Mouse (Mus musculus): Measurements from ENCODE around the gene Hdac5. TPM values are rescaled to one million over a fixed set of nuclear protein-coding genes. Genes with fewer than 3 reads are reported as not detected.
A peak's percentile ranks its signal among the peaks of the same experiment; 100 is the strongest.

The Hdac5 gene
- polyA plus RNA-seq, 1 experiment from 2014 or later: 97.2 TPM

DNA sequence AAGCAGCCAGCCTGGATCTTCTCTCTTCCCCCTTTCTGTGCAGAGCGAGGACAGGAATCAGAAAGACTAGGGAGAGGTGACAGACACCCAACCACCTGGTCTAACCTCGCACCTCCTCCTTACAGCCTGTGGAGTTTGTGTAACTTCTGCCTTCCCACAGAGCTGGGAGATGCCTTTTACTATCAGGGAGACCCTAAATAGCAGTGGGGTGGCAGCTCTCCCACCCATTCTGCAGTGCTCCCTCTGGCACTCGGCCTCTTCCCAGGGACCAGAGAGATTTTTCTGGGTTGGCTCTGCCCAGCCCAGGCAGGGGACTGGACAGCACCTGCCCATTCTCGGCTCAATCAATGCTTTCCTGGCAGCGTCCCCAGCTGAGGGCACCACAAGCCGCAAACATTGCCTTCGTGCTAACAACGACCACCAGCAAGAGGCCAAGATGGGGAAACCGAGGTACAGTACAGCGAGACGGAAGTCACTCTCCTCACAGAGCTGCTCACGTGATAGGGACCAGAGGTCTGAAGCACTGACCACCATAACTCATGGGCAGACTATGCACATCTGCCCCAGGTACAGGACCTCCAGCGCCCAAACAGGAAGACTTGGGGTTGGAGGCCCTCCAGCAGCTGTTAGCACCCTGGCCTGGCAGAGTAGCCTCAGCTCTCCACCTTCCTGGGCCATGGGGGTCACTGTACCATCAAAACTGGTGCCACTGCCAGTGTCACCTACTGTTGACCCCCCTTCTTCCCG is 10.5 kb downstream of the Hdac5 start:
- Histone ChIP-seq H3K27ac (peak overlapping the region; percentile 76), H3K9ac (peak overlapping the region; percentile 49), H3K4me2 (replicated peaks) (peak overlapping the region; percentile 40), H3K36me3 (peaks cover 36% of the 10 kb centered on the region), H3K27me3 (no peaks in the 10 kb centered on the region), H3K4me1 (peaks cover 71% of the 10 kb centered on the region), H3K4me3 (no peak overlapping the region), H3K9me3 (replicated peaks) (no peaks in the 10 kb centered on the region)
- 78% methylated on average over 14 of the region's 14 CpGs for WGBS
- no peak for ATAC-seq (ENCODE audit: low FRiP score)

DNA sequence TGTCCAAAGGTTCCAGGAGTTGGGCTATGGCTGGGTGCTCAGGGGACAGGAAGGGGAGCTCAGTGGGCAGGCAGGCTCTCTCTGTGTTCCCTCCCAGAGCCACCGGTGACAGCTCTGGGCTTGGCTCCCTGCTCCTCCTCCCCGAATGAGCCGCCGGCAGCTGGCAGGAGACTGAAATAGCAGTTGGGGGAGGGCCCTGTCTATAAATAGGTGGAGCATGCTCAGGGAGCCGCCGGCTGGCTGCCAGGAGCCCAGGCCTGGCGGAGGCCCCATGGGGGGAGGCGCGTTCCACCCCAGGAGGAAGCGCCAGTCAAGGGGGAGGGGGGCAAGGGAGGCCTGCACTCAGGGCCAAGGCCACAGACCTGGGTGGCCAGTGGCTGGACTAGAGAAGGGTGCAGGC is 11.2 kb downstream of the Hdac5 start:
- Histone ChIP-seq H3K9ac (peak overlapping the region; percentile 49), H3K36me3 (peaks cover 36% of the 10 kb centered on the region), H3K27me3 (no peaks in the 10 kb centered on the region), H3K4me3 (peak overlapping the region; percentile 16), H3K9me3 (replicated peaks) (no peaks in the 10 kb centered on the region), H3K4me2 (replicated peaks) (peak overlapping the region; percentile 40), H3K4me1 (peaks cover 73% of the 10 kb centered on the region), H3K27ac (peak overlapping the region; percentile 76)
- peak; percentile 79 for ATAC-seq (ENCODE audit: low FRiP score)
- WGBS: under 1% methylated on average over 10 of the region's 10 CpGs

- 78% methylated on average over 7 of the region's 7 CpGs for WGBS
- Histone ChIP-seq H3K4me2 (replicated peaks) (peak overlapping the region; percentile 40), H3K9ac (no peak overlapping the region), H3K36me3 (peaks cover 36% of the 10 kb centered on the region), H3K4me3 (peak overlapping the region; percentile 16), H3K9me3 (replicated peaks) (no peaks in the 10 kb centered on the region), H3K27ac (no peak overlapping the region), H3K4me1 (peaks cover 66% of the 10 kb centered on the region), H3K27me3 (no peaks in the 10 kb centered on the region)
- ATAC-seq (ENCODE audit: low FRiP score): no peak
Observed at GRCm38 (mm10) chr11:102217876-102218430, 12.0 kb downstream of the Hdac5 start.

- Histone ChIP-seq H3K27ac (no peak overlapping the region), H3K4me1 (peaks cover 63% of the 10 kb centered on the region), H3K4me3 (no peak overlapping the region), H3K4me2 (replicated peaks) (no peak overlapping the region; the same call in 1 of the 2 replicates), H3K36me3 (peaks cover 36% of the 10 kb centered on the region), H3K27me3 (no peaks in the 10 kb centered on the region), H3K9ac (no peak overlapping the region), H3K9me3 (replicated peaks) (no peaks in the 10 kb centered on the region)
- 77% methylated on average over 6 of the region's 6 CpGs for WGBS
- no peak for ATAC-seq (ENCODE audit: low FRiP score)
Observed at GRCm38 (mm10) chr11:102217396-102217795, 12.6 kb downstream of the Hdac5 start.

DNA sequence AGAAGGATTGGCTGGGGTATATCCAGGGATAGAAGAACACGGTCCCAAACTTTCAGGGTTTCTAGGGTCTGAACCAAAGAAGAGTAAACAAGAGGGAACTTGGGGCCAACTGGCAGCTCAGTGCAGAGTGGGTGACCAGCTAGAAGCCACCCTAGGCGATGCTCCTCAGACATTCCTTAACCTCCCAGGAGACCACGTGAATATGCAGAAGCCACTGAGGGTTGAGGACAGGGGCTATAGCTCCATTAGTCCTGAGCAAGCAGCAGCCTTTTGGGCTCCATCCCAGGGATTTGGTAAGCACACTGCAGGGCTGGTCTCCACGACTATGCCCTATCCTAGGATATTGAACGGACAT is 13.1 kb downstream of the Hdac5 start:
- H3K4me3 ChIP-seq: no peak overlapping the region
- ATAC-seq (ENCODE audit: low FRiP score): no peak
- WGBS: 63% methylated on average over 5 of the region's 5 CpGs
- H3K27ac ChIP-seq: no peak overlapping the region
- H3K27me3 ChIP-seq: no peaks in the 10 kb centered on the region
- no peaks in the 10 kb centered on the region for H3K9me3 ChIP-seq (replicated peaks)
- H3K9ac ChIP-seq: no peak overlapping the region
- peaks cover 67% of the 10 kb centered on the region for H3K4me1 ChIP-seq
- peaks cover 32% of the 10 kb centered on the region for H3K36me3 ChIP-seq
- H3K4me2 ChIP-seq (replicated peaks): no peak overlapping the region

GRCm38 (mm10) chr11:102216056-102216885 is 13.7 kb downstream of the Hdac5 start:
- Histone ChIP-seq H3K27ac (peak overlapping the region; percentile 5; the same call in 1 of the 2 replicates), H3K9ac (0 out of 2 replicates have a peak overlapping the region, but pooled peaks have one; percentile 1), H3K4me1 (peaks cover 73% of the 10 kb centered on the region), H3K4me3 (no peak overlapping the region), H3K4me2 (replicated peaks) (no peak overlapping the region), H3K9me3 (replicated peaks) (no peaks in the 10 kb centered on the region), H3K36me3 (peaks cover 28% of the 10 kb centered on the region), H3K27me3 (no peaks in the 10 kb centered on the region)
- ATAC-seq (ENCODE audit: low FRiP score): no peak
- WGBS: 50% methylated on average over 12 of the region's 12 CpGs

- Histone ChIP-seq H3K4me1 (peaks cover 73% of the 10 kb centered on the region), H3K36me3 (peaks cover 21% of the 10 kb centered on the region), H3K27ac (no peak overlapping the region), H3K4me3 (no peak overlapping the region), H3K27me3 (no peaks in the 10 kb centered on the region), H3K9me3 (replicated peaks) (no peaks in the 10 kb centered on the region), H3K4me2 (replicated peaks) (no peak overlapping the region), H3K9ac (no peak overlapping the region)
- WGBS: 85% methylated on average over 11 of the region's 11 CpGs
- ATAC-seq (ENCODE audit: low FRiP score): no peak
Observed at GRCm38 (mm10) chr11:102215511-102215910, 14.5 kb downstream of the Hdac5 start.

DNA sequence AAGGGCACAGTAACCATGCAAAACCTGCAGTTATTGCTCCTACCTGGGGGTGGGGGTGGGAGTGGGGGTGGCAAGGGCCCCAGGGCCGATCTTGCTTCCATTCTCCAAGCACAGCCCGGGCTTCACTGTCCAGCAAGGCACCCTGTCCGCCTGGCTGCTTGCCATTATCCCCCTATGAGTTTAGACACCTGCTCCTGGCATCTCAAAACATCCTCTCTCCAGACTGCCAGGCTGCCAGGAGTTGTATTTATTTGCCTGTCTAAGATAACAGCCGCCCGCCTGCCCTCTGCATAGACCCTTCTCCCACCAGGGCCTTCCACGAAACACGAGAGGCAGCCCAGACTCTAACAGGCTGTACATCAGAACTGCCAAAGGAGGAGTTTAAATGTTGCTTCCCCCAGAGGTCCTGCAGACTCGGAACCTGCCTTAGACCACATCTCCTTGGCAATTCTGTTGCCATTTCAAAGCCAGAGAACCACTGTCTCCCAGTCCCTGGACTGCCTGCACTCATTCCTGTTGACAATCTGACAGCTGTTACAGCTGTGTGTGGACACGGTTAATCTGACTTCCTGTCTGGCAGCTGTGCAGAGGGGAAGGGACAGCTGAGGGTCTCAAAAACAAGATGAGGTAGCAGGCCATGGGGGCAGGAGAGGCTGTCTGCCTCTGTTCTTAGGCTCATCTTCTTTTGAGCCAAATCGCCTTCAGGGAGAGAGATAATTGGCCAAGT is 15.4 kb downstream of the Hdac5 start:
- WGBS: 61% methylated on average over 10 of the region's 10 CpGs
- H3K9ac ChIP-seq: 0 out of 2 replicates have a peak overlapping the region, but pooled peaks have one; percentile 23
- H3K27me3 ChIP-seq: no peaks in the 10 kb centered on the region
- peaks cover 14% of the 10 kb centered on the region; the same call in 1 of the 2 replicates for H3K36me3 ChIP-seq
- H3K9me3 ChIP-seq (replicated peaks): no peaks in the 10 kb centered on the region
- peak overlapping the region; percentile 25; the same call in 1 of the 2 replicates for H3K27ac ChIP-seq
- no peak for ATAC-seq (ENCODE audit: low FRiP score)
- no peak overlapping the region for H3K4me3 ChIP-seq
- H3K4me1 ChIP-seq: peaks cover 71% of the 10 kb centered on the region
- H3K4me2 ChIP-seq (replicated peaks): no peak overlapping the region

GRCm38 (mm10) chr11:102211936-102212341 is 18.0 kb downstream of the Hdac5 start:
- no peaks in the 10 kb centered on the region for H3K9me3 ChIP-seq (replicated peaks)
- H3K36me3 ChIP-seq: peaks cover 3% of the 10 kb centered on the region
- no peak overlapping the region for H3K9ac ChIP-seq
- H3K4me1 ChIP-seq: peaks cover 69% of the 10 kb centered on the region
- ATAC-seq (ENCODE audit: low FRiP score): no peak
- no peak overlapping the region for H3K4me2 ChIP-seq (replicated peaks)
- H3K27me3 ChIP-seq: no peaks in the 10 kb centered on the region
- H3K4me3 ChIP-seq: no peak overlapping the region
- no peak overlapping the region for H3K27ac ChIP-seq
- 70% methylated on average over 18 of the region's 18 CpGs for WGBS

DNA sequence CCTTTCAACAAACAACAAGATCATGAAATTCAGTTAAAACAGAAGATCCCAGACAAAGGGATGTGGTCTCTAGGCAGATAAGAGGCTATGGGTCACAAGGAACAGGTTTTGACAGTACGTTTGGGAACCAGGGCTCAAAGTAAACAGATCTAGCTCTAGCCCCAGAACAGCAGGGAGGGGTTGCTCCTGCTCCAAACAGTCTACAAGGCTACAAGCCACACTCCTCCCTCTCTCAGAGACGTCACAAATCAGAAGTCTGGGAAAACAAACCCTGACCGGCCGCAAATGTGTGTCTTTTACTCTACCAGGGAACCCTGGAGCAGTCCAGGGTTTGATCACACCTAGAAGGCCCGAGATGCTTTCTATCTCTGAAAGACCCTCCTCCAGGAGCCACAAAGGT is 19.0 kb downstream of the Hdac5 start:
- Histone ChIP-seq H3K4me1 (peaks cover 65% of the 10 kb centered on the region), H3K9ac (no peak overlapping the region), H3K27me3 (no peaks in the 10 kb centered on the region), H3K27ac (no peak overlapping the region), H3K4me3 (no peak overlapping the region), H3K9me3 (replicated peaks) (no peaks in the 10 kb centered on the region), H3K36me3 (peaks cover 12% of the 10 kb centered on the region), H3K4me2 (replicated peaks) (no peak overlapping the region)
- no peak for ATAC-seq (ENCODE audit: low FRiP score)
- 69% methylated on average over 5 of the region's 5 CpGs for WGBS

DNA sequence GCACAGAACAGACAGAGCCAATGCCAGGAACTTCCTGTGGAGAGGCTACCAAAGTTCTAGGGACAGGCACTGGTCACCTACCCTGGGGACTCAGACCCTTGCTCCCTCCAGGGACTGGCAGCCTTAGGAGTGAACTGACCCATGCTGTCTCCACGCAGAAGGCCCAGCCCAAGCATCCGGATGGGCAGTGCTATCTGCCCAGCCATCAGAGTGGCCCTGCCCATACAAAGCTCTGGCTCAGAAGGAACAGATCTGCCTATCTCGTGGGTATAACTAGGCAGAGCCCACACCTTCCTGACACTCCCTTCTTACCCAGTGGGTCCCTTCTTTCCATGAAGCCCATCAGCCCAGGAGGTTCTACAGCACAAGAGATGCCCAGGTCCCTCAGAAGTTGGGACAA is 19.8 kb downstream of the Hdac5 start:
- Histone ChIP-seq H3K9me3 (replicated peaks) (no peaks in the 10 kb centered on the region), H3K27ac (no peak overlapping the region), H3K9ac (no peak overlapping the region), H3K4me1 (peaks cover 57% of the 10 kb centered on the region), H3K27me3 (no peaks in the 10 kb centered on the region), H3K36me3 (peaks cover 20% of the 10 kb centered on the region), H3K4me2 (replicated peaks) (no peak overlapping the region), H3K4me3 (no peak overlapping the region)
- WGBS: 80% methylated on average over 3 of the region's 3 CpGs
- ATAC-seq (ENCODE audit: low FRiP score): no peak

DNA sequence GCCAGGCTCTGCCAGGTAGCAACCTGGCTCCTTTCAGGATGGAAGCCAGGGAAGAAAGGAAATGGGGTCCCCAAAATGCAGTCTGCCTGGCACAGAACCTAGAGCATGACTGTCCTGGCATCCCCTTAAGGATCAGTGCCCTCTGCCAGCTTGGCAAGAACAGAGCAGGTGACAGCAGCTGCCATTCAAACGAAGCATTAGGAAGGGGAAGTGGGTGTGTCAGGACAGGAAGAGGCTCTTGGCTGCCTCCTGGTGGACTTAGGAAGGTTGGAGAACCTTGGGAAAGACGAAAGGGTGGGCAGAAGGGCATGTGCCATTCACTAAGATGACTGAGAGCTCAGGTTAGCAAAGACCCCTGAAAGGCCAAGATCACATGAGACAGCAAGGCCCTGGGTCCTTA is 20.2 kb downstream of the Hdac5 start:
- Histone ChIP-seq H3K9ac (no peak overlapping the region), H3K27me3 (no peaks in the 10 kb centered on the region), H3K4me1 (peaks cover 52% of the 10 kb centered on the region), H3K27ac (no peak overlapping the region), H3K36me3 (peaks cover 25% of the 10 kb centered on the region), H3K4me3 (no peak overlapping the region), H3K4me2 (replicated peaks) (no peak overlapping the region), H3K9me3 (replicated peaks) (no peaks in the 10 kb centered on the region)
- 25% methylated on average over 2 of the region's 2 CpGs for WGBS
- ATAC-seq (ENCODE audit: low FRiP score): no peak
